Mouse (Mus musculus) heart, postnatal 25 days (tissue): ENCODE results near the gene Arid1b. TPM values are rescaled to one million over a fixed set of nuclear protein-coding genes. Genes with fewer than 3 reads are reported as not detected.

Experiments
- DNase-seq: peaks from one replicate; pipeline ENCODE4 v3.0.0; 2022; ENCODE audit warnings: low spot score
- intact Hi-C: fragments of 180-260 bp; cut with DNase I; formaldehyde crosslinking; loops from one replicate; pipeline ENCODE4 v1.15.1; 2025
- total RNA-seq, 2 experiments: library from RNA; stranded (reverse); gene quantifications; 2 replicates each; pipeline ENCODE4 v1.2.3; 2021

Arid1b gene
- total RNA-seq, 2 experiments from 2014 or later, result 28.2 to 32.0 TPM

DNA sequence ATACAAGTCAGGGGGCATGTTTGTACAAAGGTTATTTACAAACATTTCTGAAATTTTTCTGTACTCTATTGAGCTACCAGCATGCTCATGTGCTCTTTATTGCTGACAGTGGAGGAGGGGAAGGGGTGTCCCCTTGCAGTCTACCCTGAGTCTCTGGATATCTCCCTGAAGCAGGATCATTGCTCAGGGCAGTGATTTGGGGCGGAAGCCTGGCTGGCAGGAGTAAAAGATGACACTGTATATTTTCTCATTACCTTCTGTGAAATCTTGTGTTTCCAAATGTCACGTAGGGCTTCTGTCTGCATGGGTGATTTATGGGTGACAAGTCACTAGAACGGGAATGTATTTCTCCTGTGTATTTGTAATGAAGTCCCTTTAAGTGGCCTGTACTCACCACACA is 18.0 kb downstream of the Arid1b start:
- DNase-seq, result no peak
- intact Hi-C loops, result no loop called here

DNA sequence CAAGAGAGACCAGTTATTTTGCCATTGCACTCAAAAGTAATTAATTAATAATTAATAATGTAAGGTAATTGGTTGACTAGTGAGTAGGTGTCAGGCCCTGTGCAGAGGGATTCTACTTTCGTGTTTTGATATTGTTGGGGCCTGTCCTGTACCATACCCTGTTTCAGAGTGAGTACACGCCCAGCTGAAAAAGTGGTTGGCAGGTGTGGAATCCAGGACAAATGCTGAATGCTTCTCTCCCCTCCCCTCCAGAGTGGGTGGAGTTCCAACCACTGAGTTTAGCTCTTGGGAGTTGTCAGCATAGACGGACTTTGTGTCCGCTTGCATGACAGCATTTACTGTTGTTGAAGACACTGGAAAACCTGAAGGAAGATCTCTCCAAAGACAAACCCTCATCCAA is 18.4 kb downstream of the Arid1b start:
- no peak for DNase-seq
- intact Hi-C loops, result no loop called here

DNA sequence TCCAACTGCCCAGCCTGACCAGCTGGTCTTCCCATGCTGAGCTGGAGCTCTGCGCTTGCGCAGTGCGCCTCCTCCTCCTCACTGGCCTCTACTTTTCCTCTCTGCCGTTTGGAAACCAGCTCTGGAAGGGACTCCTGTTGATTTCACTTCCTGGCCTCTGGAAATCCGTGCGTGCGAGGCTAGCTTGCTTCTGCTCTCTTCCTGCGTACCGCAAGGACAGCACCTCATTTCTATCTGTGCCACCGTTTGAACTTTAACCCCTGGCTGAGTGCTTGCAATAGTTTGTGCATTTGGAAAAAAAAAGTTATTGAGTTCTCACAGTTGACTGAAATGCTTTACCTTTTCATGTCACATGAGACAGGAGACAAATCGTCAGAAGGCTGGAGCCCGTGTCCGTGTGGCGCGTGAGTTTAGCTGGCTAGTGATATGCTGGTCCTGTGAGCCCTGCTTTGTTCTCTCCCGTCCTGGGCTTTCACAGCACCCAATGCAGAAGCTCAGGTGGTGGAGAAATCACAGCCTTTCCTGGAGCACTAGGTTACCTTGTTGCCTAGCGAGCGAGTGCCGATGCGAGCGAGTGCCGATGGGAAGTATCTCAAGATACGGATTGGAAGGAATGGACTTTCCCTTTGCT is 20.3 kb downstream of the Arid1b start:
- DNase-seq, result no peak
- intact Hi-C loops, result no loop called here

DNA sequence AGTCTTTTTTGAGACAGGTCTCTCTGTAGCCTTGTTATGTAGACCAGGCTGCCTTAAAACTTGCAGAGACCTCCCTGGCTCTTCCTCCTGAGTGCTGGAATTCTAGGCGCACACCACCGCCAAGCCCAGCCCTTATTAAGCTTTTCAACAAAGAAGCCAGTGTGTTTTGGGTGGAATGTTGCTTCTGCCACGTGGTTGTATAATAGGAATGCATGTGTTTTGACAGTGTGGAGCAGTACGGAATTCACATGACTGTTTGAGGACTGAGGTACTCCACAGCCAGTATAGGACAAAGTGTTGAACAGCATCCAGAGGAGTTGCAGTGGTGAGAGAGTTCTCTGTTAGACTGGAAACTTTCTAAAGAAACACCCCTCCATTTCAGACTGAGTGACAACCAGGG is 22.3 kb downstream of the Arid1b start:
- intact Hi-C loops, result loop anchor here (2.0 kb wide), 1 partner anchor 34 kb away; no protein-coding TSS in a partner anchor

DNA sequence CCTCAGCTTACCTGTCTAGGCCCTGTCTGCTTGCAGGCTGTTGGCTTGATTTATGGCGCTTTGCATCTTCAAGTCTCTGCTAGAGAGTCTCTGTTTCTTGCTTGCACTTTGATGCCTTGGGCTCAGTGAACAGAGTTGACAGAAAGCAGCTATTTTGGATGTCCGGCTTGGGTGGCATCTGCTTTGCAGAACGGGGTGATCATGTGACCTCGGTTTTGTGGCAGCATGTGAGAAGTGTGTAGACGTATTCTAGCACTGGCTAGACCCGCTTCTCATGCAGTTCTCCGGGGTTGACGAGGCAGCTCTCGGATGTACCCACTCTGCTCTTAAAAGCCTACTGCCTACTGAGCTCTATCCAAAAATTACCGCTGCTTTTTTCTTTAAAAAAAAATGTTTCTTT is 22.9 kb downstream of the Arid1b start:
- no peak for DNase-seq
- intact Hi-C loops, result loop anchor here (2.0 kb wide), 1 partner anchor 34 kb away; no protein-coding TSS in a partner anchor

More for the DNA sequence above, 22.3 kb downstream of the Arid1b start:
- no peak for DNase-seq

DNA sequence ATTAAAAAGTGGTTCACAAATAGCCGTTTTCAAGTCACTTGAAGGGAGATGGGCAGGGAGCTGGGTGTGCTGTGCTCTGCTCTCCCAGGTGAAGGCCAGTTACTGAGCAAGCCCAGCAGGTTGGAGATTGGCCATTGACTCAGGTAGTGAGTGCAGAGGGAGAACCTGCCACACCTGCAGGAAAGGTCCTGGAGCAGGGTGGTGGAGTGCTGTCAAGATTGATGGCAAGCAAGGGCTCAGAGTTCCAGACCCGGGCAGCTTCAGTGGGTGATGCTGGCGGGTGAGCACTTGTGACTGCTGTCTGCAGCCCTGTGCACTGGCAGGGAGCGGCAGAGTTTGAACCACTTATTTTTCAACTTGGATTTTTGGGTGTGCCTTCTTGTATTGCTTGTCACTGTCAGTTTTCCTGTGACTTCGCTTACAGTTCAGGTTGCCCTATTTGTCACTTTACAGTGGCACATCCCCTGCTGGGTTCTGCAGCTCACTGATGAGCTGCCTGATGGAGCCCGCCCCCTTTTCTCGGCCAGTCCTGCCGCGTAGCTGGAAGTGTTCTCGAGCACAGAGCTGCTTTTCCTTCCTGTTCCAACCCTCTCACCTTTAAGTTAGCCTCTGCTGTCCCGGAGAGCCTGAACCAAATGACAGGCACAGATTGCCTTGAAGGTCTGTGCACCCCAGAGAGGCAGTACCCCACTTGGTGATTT is 27.3 kb downstream of the Arid1b start:
- intact Hi-C loops, result no loop called here
- DNase-seq, result no peak

DNA sequence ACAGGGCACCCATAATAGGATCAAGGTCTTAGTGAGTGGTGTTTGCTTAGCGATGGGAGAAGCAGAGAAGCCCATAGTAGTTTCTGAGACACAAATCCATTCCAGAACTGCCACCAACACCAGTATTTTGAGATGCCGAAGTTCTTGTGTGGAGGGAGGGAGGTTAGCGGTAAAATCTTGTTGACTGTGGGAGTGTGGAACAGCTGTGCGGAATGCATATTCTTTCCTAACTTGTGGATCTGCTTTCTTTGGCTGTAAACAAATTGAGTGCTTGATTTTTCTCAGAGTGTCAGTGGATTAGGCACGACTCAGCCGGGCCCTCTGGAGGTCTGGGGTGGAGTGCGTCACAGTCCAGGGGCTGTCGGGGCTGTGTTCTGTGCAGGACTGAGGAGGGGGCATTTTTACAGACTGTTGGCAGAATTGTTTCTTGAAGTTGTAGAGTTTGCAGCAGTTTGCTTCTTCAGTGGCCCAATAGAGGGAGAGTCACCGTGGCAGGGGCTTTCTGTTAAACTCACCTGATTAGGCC is 27.9 kb downstream of the Arid1b start:
- no peak for DNase-seq
- intact Hi-C loops, result no loop called here

DNA sequence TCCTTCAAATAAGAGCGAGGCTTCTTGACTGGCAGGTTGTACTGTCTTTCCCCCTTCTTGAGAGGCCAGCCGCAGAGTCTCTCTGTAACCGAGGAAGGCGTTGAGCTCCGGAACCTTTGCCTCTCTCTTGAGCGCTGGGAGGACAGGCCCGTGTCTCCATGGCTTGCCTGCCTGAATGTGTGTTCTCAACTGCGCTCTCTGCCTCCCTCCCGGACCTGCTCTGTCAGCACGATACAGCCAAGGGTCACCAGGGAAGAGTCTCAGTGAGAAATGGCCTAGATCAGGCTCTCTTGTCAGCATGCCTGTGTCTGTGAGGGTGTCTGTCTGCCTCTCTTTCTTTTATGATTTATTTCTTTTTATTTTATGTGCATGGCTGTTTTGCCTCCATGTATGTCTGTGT is 29.6 kb downstream of the Arid1b start:
- intact Hi-C loops, result no loop called here
- no peak for DNase-seq

DNA sequence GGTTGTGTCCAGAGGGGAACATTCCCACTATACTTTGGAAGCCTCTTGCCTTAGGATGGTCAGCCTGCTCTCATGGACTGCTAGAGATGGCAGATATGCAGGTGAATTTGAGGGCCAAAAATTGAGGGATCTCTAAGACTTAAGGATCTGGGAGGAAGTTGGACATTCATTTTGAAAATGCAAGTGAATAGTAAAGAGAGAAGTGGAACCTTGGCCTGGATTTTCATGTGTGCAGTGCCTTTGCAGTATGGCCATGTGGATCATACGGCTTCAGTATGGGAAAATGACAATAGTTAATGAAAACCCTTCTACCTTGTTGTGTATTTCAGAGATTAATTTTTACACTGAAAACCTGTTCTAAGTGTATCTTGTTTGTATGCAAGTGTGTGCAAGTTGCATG is 31.3 kb downstream of the Arid1b start:
- DNase-seq, result no peak
- intact Hi-C loops, result no loop called here

DNA sequence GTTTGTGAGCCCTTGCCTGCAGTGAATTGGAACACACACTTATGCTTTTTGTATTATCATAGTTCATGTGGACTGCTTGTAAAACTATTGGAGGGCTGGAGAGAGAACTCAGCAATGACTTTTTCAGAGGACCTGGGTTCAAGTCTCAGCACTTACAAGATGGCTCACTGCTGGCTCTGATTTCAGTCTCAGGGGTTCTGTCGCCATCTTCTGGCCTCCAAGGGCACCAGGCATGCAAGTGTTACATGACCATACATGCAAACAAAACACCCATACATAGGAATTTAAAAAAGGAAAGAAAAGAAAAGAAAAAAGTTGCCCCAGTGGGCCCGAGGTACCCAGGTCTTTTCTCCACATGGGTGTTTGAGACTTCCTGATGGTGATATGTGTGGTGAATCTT is 32.4 kb downstream of the Arid1b start:
- no peak for DNase-seq
- intact Hi-C loops, result no loop called here

DNA sequence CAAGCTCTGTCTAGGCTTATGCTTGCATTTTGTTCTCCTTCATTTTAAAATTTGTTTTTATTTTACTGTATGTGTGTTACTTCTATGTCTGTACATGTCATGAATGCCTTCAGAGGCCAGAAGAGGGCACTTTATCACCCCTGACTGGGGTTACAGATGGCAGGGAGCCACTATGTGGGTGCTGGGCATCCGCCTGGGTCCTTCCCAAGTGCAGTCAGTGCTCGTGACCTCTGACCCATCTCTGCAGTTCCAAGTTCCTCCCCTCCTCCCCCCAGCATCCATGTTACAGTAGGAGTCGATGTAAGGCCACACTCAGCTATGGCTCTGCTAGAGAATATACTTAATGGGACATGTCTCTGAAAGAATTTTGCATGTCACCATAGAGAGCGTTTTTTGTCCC is 35.0 kb downstream of the Arid1b start:
- intact Hi-C loops, result no loop called here
- DNase-seq, result no peak

DNA sequence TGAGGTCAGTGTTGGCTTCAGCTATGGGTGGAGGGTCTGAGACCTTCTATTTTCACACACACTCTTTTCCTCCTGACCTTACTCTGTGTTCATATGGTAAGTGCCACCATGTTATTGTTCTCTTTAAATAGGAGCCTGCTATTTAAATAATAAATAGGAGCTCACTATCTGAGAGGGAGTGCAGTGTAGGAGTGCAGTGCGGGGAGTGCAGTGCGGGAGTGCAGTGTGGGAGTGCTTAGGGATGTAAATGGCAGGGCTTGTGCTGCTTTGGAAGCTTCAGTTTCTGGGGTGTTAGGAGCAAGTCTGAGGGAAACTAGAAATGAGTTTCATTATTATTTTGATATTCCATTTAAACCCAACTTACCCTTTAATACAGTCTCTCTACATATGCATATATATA is 36.2 kb downstream of the Arid1b start:
- no peak for DNase-seq
- intact Hi-C loops, result no loop called here

DNA sequence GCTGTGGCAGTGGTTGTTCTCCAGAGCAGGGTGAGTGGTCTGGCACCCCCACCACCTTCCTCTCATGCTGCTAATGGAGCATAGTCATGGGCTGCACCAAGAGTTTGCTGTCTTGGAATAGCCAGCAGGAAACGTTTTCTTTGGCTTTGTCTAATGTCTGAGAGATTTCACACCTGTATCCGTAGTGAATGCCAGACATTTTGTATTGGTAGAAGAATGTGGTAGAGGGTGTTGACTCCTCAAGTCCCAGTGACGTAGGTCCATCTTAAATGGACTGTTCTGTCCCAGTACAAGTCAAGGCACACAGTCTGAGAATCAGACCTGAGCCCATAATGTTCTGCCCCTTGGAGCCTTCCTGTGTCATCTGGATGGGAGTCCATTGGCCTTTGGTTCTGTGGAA is 39.2 kb downstream of the Arid1b start:
- intact Hi-C loops, result no loop called here
- no peak for DNase-seq

DNA sequence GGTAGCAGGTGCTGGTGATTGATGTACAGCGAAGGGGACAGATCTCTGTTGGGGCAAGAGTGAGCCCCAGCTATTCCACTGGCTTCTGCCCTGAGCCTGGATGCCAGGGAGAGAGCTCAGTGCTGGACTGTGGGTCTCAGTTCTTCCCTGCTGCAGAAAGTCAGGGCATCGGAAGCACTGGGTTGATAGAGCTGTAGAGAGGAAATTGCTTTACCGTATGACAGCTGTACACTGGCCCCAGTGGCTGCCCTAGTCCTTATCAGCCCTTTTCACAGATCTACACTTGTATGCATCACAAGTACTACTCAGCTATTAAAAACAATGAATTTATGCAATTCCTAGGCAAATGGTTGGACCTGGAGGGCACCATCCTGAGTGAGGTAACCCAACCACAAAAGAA is 40.1 kb downstream of the Arid1b start:
- DNase-seq, result no peak
- intact Hi-C loops, result no loop called here

DNA sequence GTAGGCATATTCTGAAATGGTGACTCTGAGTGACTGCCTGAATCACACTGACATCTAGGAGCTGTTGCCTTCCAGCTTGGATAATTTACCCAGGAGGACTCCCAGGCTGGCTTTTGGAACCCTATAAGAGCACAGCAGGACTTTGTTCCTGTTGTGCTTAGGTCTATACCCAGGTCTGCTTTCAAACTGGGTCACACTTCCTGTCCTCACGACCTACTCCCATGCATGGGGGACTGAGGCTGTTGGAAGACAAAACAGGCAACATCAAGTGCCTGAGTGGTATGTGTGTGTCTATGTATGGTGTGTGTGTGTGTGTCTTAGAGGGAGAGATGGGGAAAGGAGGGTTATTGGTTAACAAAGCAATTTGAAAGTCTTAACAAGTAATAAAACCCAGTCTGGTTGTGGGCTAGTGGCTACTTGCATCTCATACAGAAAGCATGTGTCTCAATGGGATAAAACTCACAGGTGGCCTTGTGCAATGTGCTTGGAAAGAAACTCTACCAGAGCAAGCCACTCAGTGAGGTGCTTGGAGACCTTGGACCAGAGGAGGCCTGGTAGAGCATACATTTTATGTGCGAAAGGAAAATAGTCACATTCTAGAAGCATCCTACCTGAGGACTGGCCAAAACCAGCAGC is 42.2 kb downstream of the Arid1b start:
- DNase-seq, result no peak
- intact Hi-C loops, result no loop called here

DNA sequence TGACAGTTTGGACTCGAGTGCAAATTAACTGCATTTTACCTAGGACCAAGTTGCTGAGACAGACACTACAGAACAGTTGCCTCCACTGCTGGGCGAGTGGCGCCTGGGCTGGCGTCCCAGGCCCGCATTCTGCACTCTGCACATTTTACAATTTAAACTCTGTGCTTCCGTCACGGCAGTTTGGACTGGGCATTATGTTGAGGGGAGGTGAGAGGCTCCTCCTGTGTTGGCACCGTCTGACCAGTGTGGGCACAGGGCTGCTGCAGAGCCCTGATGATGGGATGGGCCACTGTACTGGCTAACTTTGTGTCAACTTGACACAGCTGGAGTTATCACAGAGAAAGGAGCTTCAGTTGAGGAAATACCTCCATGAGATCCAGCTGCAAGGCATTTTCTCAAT is 43.1 kb downstream of the Arid1b start:
- no peak for DNase-seq
- intact Hi-C loops, result no loop called here

DNA sequence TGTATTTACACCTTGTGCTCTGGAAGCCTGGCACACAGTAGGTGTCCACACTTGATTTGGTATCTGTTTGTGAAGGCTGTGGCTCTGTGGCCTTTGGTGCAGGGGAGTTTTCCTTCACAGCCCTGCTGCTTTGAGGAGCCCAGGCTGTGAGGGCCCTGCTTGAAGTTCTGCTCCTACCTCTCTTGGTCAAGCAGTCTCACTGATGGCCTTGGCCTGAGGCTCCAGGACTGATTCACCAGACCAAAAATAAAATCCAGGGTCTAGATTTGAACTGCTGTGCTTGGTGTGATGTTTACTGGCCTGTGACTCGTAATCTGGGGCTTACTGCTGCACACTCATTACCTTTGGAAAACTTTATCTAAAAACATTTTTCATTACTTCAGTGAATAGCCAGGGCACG is 45.7 kb downstream of the Arid1b start:
- DNase-seq, result no peak
- intact Hi-C loops, result no loop called here

DNA sequence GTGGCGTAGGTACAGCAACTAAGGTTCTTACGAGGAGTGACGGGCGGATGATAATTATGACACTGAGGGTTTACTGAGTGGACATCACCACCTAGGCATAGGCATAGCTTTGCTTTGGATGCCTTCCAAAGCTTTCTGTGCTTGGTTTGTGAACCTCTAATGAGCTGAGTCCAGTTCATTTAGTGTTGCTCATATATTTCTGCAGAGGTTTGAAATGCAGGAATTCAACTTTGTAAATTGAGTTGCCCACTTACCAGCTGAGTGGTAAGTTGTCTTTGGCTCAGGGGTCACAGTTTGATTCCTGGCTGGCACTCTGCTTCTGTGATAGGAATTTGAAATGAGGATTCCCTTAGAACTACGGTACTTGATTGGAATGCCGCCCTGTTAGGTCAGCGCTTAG is 49.7 kb downstream of the Arid1b start:
- no peak for DNase-seq
- intact Hi-C loops, result no loop called here

DNA sequence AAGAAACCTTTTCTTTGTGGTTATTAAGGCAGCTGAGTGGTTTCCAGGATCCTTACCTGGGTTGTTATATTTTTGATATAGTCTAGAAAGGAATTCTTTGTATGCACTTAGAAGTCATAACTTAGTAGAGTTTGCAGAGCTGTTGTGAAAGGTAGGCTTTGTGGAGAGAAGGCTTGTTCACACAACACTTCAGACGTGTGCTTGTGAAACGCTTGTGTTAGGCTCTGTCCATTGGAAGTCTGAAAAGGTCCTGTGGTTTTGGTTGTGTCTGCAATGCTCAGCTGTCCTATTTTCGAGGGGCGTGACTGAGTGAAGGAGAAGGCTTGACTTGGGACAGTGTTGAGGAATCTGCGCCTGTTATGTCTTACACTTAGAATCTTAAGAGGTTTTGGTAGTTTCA is 51.5 kb downstream of the Arid1b start:
- intact Hi-C loops, result no loop called here
- DNase-seq, result no peak

DNA sequence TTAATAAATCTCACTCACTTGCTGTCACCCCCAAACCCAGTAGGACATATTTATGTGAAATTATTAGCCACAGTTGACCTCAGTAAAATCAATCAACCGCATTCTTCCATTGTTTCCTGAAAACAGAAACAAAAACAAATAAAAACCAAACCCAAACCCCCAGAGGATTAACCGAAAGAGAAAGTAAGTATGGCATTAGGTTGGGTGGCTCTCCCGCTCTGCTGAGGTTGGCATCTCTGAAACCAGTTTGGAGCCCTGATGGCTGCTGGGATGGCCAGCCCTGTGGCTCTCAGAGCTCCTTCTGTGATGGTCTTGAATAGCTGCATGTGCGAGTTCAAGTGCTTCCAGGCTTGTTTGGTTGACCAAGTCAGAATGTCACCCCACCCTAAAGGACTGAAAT is 53.2 kb downstream of the Arid1b start:
- DNase-seq, result no peak
- intact Hi-C loops, result no loop called here

DNA sequence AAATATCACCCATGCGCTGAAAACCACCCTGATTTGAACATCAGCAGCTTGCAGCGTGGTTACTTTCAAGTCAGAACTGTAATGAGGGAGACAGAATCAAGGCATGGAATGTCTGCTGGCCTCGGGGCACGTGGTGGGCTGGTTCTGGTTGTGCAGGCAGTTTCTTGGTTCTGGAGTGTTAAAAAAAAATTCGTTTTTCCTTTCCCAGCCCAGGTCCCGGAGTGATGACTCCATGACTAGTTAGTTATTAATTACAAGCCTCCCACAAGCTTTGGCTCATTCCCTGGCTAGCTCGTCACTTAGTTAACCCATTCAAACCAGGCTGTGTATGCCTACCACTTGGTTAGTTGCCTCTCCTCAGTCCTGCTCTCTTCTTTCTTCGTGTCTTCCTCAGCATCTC is 56.1 kb downstream of the Arid1b start:
- intact Hi-C loops, result loop anchor here (2.0 kb wide), 1 partner anchor 33 kb away; no protein-coding TSS in a partner anchor
- no peak for DNase-seq
